Mouse (Mus musculus): ENCODE measurements around the gene BC107364. TPM values are rescaled to one million over a fixed set of nuclear protein-coding genes. Genes with fewer than 3 reads are reported as not detected.
"Not testable (repeated sequence)": the region's sequence is repeated elsewhere in the genome, so short reads cannot be mapped to it uniquely, and the experiment has no call there.

BC107364 gene
- total RNA-seq, 4 experiments from 2014 or later: not detected

DNA sequence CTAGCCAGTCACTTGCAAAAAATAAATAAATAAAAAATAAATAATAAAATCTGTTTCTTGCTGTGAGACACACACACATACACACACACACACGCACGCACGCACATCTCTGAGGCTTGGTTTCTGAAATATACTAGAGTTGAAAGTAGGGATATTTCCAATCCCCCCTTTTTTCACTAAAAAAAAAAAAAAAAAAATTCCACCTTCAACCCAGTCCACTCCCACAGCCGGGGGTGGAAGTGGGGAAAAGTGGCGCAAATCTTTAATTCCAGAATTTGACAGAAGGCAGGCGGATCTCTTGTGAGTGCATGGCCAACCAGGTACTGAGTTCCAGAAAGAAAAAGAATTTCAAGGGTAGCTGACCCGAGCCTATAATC, 37.2 kb downstream of the BC107364 start:
- no peak for DNase-seq (ENCODE audit: low spot score in 2 of 2)

DNA sequence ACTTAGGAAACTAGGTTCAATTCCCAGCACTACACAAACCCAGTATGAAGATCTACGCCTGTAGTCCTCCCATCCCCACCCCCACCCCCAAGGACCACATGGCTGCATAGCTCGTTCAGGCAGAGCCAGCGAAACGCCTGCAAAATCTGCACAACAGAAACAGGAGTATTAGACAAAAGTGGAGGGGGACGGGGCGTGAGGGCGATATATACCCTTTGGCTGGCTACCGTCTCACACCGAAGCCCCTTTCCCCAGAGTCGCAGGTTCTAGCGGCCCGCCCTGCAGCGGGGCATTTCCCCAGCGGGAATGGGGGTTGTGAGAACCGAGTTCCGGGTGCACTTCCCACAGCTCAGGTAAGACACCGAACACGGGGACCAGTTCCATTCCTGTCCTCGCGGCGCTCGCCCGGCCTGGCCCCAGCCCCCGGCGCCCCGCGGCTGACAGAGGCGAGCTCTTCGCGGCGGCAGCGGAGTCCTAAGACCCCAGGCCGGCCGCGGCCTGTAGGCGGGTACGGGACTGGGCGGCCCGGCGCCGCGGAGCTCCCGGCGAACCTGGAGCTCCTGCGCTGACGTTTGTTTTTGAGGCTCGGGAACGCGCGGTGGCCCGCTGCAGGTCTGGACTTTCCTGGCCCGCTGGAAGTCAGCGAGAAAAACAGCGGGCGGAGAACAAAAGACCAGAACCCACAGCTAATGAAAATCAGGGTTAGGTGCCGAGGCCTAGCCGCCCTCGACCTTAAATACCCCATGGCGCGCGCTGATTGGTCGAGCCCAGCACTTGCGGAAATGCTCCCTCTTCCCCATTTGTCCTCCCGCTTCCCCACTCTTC, 37.8 kb downstream of the BC107364 start:
- DNase-seq (ENCODE audit: low spot score in 2 of 2): peak; percentile 34 to 69

DNA sequence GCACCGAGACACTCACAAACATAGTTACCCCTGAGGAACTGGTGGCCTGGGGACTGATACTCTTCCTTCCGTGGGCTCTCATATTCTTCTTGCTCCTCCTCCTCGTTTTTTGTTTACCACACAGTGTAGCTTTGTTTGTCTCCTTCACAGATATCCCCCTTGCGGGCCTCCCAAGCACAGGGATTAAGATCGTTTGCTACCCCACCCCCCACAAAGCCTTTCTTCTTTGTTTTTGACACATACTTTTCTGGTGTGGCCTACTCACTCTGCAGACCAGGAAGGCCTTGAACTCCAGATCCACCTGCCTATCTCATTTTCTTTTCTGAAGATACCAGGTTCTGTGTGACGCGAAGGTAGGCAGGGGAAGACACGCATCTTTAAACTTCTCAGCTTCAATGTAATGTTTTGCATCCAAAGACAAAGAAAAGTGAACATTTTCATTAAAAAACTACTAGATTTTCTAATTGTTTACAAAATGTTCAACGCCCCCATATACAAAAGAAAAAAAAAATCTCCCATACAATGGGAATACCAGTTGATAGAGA, 38.5 kb downstream of the BC107364 start:
- no peak for DNase-seq (ENCODE audit: low spot score in 2 of 2)

DNA sequence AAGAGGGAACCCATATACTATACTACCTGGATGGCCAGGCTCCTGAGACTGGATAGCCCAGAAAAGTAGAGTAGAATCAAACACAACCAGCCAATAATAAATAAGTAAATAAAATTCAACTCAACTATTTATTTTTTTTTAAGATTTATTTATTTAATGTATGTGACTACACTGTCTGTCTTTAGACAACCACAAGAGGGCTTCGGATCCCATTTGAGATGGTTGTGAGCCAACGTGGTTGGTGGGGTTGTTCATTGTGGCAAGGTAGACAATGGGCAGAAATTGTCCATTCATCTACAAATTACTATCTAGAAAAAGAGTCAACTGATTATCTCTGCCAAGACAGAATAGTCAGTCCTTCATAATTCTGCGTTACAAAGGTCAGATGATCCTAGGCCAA, 40.3 kb downstream of the BC107364 start:
- DNase-seq (ENCODE audit: low spot score in 2 of 2): no peak

DNA sequence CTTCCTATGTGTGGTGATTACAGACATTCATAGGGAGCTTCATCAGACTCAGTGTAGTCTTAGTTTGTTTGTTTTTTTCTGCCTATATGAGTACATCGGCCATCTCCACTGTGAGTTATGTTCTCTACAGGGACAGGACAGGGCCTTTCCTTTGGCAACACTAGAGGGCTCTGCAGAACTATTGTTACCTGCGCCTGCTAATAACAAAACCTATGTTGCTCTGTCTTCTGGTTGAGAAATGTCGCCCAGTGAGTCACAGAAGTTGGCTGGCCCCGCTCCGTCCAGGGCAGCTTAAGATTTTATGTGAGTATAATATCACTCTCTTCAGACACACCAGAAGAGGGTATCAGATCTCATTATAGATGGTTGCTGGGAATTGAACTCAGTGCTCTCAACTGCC, 41.1 kb downstream of the BC107364 start:
- DNase-seq (ENCODE audit: low spot score in 2 of 2): no peak

DNA sequence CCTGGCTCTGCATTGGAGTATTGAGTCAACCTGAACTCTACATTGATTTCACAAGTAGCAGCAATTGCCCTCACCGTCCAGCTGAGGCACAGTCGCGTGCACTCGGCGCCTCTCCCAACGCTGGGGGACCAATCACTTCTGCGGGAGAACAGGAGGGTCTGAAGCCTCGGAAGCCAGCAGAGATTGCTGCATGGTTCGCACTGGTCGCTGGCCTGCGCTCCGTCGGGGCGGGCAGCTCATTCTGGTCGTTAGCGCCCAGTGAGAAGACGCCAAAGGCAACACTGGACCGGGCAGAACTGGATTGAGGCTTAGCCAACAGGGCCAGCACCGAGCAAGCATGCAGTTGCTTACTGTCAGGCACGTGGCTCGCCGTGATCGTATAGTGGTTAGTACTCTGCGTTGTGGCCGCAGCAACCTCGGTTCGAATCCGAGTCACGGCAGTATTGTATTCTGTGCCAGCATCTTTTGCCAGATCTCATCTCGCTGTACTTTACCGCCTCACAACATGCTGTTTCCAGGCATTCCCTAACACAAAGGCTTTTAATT, 42.3 kb downstream of the BC107364 start:
- no peak for DNase-seq (ENCODE audit: low spot score in 2 of 2)

DNA sequence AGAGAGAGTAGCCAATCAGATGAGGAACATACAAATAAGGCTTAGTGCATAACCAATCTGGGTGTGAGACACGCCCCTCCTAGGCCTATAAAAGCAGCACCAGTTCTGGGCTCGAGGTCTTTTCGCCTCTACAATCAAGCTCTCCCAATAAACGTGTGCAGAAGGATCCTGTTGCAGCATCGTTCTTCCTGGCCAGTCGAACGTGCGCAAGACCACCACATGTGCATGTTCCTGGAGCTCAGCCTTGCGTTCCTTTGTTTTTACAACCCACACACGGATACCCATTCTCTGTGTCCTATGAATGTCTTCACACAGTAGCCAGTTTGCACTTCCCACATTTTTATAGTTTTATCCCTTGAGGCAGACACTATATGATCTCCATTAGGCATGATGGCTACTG, 44.0 kb downstream of the BC107364 start:
- DNase-seq (ENCODE audit: low spot score in 2 of 2): not testable (repeated sequence)

DNA sequence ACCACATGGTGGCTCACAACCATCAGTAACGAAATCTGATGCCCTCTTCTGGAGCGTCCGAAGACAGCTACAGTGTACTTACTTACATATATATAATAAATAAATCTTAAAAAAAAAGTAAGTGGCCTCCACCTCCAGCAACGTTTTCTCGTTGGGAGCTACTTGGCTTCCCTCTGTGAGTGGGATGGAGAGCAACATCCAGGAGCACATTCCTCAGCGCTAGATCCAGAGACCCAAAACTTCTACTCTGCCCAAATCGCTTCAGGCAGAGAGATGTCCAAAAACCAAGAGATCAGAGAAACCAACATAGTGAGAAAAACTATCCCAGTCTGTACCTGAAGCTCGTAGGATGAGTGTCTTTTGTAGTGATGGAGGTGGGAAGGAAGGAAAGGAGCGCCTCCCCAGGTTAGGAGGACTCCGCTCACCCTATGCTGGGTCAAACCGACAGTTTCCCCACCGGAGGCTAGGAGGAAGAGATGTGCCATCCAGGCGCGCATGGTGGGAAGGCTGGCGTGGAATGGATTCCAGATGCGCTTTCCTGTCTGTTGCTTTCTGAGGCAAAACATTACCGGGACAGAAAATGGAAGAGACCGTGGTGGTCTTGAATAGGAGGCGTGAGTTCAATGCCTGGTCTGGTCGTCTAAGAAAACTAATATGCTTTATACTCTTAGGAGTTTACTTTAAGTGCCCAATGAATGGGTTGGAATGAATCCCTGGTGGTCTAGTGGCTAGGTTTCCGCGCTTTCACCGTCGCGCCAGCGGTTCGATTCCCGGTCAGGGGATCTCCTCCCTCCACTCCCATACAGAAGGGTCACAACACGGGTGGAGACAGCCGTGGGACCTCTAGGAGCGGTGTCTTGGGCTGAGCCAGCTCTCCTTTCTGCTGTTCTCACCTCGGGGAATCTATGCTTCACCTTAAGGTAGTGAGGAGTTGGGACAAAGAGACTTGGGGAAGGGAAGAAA, 46.3 kb downstream of the BC107364 start:
- no peak for DNase-seq (ENCODE audit: low spot score in 2 of 2)

DNA sequence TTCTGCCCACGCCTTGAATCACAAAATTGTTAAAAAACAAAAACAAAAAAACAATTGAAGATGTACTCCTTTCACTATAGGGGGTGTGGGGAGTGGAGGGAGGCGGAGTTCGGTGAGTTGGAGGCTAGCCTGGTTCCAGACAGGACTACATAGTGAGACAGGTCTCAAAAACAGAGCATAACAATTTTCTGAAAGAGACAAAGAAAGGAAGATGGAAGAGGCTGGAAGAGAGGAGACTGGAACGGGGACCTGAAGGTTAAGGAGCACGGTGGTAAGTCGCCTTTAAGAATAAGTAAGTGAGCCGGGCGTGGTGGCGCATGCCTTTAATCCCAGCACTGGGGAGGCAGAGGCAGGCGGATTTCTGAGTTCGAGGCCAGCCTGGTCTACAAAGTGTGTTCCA, 47.1 kb downstream of the BC107364 start:
- no peak for DNase-seq (ENCODE audit: low spot score in 2 of 2)

DNA sequence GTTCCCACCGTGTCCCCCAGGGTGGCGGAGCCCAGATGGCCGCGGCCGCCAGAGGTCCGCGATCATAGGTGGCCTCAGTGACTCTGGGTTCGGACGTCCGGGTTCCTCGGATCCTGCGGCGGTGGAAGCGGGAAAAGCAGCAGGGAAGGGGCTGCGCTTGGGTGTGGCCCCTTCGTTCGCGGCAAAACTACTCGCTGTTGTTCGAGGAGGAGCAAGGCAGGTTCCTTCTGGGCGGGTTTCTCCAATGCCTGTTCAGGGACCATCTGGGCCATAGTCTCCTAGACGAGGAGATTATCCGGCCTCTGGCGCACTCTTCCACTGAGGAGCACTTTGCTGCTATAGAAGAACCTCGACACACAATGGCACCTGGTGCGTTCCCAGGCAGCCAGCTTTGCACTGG, 47.7 kb downstream of the BC107364 start:
- DNase-seq (ENCODE audit: low spot score in 2 of 2): no peak

DNA sequence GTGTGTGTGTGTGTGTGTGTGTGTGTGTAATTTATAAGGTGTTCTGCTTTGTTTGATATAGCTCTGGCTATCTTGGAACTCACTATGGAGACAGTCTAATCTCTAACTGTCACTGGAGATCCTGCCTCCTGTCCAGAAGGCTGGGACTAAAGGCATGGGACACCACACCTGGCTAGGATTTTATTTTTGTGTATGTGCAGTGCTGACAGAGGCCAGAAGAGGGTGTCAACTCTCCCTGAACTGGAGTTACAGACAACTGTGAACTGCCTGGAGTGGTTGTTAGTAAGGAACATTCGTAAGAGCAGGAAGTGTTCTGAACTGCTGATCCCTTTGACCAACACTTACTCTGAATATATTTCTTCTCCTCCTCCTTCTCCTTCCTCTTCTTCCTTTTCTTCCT, 49.1 kb downstream of the BC107364 start:
- DNase-seq (ENCODE audit: low spot score in 2 of 2): no peak

DNA sequence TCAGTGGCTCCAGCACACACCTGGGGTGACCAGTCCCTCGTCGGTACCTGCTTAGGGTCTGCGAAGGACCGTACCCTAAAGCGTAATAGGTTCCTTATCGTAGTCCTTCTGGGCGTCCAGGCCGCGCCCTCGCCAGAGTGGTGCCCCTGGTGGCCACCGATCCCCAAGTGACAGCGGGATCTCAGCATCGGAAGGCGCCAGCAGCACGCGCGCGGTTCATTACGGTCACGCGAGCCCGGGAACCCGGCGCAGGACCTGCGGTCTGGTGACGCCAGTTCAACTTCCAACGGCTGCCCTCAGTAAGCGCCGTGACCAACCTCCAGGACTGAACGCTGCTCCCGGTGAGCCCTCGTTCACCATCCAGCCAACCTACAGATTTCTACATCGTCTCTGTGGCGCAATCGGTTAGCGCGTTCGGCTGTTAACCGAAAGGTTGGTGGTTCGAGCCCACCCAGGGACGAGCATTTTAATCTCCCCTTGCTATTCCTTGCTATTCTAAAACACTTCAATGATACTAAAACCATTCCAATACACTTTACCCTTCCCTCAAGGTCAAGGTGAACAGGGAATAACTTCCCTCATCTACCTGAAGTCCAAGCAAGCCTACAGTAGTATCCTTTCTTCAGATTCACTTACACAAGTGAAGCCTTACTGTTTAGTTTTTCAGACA, 50.1 kb downstream of the BC107364 start:
- peak in 1 of 2 experiments; percentile 12 for DNase-seq (ENCODE audit: low spot score in 2 of 2)

DNA sequence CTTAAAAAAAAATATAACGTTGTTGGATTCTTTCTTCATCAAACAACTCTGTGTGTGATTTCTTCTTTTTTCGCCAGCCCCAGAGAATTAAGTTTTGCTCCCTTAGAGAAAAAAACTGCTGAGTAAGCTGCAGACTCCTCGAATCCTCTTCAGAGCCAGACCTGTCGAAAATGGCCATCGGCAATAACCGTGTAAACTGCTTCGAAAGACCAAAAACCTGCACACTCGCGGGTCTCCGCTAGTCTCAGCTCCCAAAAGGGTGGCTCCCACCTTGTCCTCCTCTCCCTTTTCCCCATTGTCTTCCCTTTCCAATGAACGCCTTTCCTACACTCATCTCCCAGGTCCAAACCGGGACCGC, 50.7 kb downstream of the BC107364 start:
- no peak for DNase-seq (ENCODE audit: low spot score in 2 of 2)

DNA sequence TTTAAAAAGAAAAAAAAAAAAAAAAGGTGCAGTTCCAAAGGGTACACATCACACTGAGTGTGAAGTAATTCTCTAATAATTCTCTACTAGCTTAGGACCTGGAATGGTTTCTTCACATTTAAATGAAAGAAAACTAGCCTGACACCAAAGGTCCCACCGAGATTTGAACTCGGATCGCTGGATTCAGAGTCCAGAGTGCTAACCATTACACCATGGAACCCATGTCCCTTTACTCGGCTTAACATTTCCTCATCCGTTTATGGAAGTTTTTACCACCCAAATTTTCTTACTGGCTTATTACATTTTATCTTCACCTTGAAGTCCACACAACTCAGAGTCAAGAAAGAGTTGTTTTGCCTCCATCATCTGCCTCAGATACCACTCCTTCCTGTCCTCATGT, 53.2 kb downstream of the BC107364 start:
- DNase-seq (ENCODE audit: low spot score in 2 of 2): no peak

DNA sequence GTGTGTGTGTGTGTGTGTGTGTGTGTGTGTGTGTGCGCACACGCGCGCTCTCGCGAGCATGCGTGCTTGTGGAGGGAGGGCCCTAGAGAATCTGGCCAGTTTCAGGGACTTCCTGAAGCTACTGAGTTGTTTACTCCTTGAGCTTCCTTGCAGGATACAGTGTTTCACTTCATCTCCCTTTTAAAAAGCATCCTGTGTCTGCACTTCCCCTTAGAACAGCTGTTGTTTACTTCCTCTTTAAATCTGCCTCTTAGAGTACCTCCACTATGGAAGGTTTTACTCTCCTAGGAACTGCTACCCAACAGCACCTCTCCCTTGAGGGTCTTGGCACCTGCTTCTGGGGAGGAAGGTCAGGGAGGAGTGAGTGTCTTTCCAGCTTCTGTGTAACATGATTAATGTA, 55.2 kb downstream of the BC107364 start:
- no peak for DNase-seq (ENCODE audit: low spot score in 2 of 2)

DNA sequence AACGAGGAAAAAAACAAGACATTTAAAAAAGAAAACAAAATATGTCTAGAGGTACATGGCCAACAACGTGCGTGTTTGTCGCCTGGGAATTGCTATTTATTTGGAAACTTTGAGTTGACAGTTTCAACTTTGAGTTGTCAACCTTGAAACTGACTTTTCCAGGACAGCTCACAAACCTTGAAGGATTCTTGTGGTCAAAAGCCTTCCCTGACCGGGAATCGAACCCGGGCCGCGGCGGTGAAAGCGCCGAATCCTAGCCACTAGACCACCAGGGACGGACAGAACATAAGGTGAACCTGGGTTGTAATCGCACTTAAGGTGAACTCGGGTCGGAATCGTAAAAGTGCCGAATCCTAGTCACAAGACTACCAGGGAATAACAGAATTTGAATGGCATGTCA, 64.9 kb downstream of the BC107364 start:
- not testable (repeated sequence) for DNase-seq (ENCODE audit: low spot score in 2 of 2)

Other genes with a start within 250 kb of the BC107364 start
- gene Bola1, start 232.6 kb downstream of the BC107364 start, total RNA-seq (2022): 10 to 100 TPM; 13.1 to 20.2 (median 15.3) TPM
- gene Hist2h2ab, start 232.4 kb downstream of the BC107364 start, total RNA-seq (2022): 10 to 100 TPM in 1 of 4 experiments, 1 to 10 TPM in 3; 7.7 to 10.8 (median 8.0) TPM
- 10 to 100 TPM; 18.7 to 30.3 (median 29.3) TPM for gene Hist2h2ac, start 231.4 kb downstream of the BC107364 start, total RNA-seq (2022)
- 1 to 10 TPM; 6.3 to 8.1 (median 7.5) TPM for gene Hist2h2be, start 231.2 kb downstream of the BC107364 start, total RNA-seq (2022)
- 1 to 10 TPM; 6.1 to 7.7 (median 6.7) TPM for gene Hist2h3c2, start 213.2 kb downstream of the BC107364 start, total RNA-seq (2022)
- gene Hist2h2aa2, start 212.0 kb downstream of the BC107364 start, total RNA-seq (2022): 100 to 1,000 TPM; 165 to 230 (median 195) TPM
- 1 to 10 TPM in 3 of 4 experiments, not detected in 1; 3.4 to 9.9 (median 4.4) TPM for gene Hist2h2aa1, start 206.8 kb downstream of the BC107364 start, total RNA-seq (2022)
- not detected for gene Hist2h3c1, start 205.6 kb downstream of the BC107364 start, total RNA-seq (2022)
- 10 to 100 TPM; 25.1 to 32.1 (median 27.3) TPM for gene Hist2h4, start 189.0 kb downstream of the BC107364 start, total RNA-seq (2022)
- gene Hist2h3b, start 183.7 kb downstream of the BC107364 start, total RNA-seq (2022): 10 to 100 TPM; 32.1 to 53.8 (median 35.1) TPM
- 100 to 1,000 TPM; 106 to 143 (median 138) TPM for gene Hist2h2bb, start 182.6 kb downstream of the BC107364 start, total RNA-seq (2022)
- 1 to 10 TPM; 2.5 to 9.1 (median 5.3) TPM for gene Fcgr1, start 158.3 kb downstream of the BC107364 start, total RNA-seq (2022)
- gene Hfe2, start 72.9 kb upstream of the BC107364 start, total RNA-seq (2022): under 1 TPM in 2 of 4 experiments, not detected in 2; 0.16 to 0.22 TPM
- gene Txnip, start 105.7 kb upstream of the BC107364 start, total RNA-seq (2022): 10 to 100 TPM; 23.9 to 39.1 (median 31.6) TPM
- gene Gm16253, start 124.7 kb upstream of the BC107364 start, total RNA-seq (2022): not detected
- gene Polr3gl, start 141.9 kb upstream of the BC107364 start, total RNA-seq (2022): 10 to 100 TPM; 30.1 to 38.6 (median 32.5) TPM
- gene Ankrd34a, start 144.3 kb upstream of the BC107364 start, total RNA-seq (2022): 10 to 100 TPM; 49.5 to 56.2 (median 52.6) TPM
- gene Lix1l, start 148.8 kb upstream of the BC107364 start, total RNA-seq (2022): 10 to 100 TPM; 29.9 to 34.2 (median 31.4) TPM
- gene Rbm8a, start 177.6 kb upstream of the BC107364 start, total RNA-seq (2022): 10 to 100 TPM; 45.5 to 61.5 (median 48.7) TPM
- 10 to 100 TPM; 53.5 to 66.1 (median 58.1) TPM for gene Pex11b, start 183.1 kb upstream of the BC107364 start, total RNA-seq (2022)
- 1 to 10 TPM in 1 of 4 experiments, under 1 TPM in 3; 0.36 to 1.1 (median 0.66) TPM for gene Gm42957, start 183.2 kb upstream of the BC107364 start, total RNA-seq (2022)
- 1 to 10 TPM; 1.5 to 4.0 (median 3.2) TPM for gene Itga10, start 193.3 kb upstream of the BC107364 start, total RNA-seq (2022)
- 1 to 10 TPM; 5.9 to 8.7 (median 6.7) TPM for gene Ankrd35, start 217.8 kb upstream of the BC107364 start, total RNA-seq (2022)
- gene Pias3, start 244.1 kb upstream of the BC107364 start, total RNA-seq (2022): 10 to 100 TPM; 30.3 to 37.7 (median 34.3) TPM